Mouse (Mus musculus): ENCODE results near the gene Atf6b.

The Atf6b gene

DNA sequence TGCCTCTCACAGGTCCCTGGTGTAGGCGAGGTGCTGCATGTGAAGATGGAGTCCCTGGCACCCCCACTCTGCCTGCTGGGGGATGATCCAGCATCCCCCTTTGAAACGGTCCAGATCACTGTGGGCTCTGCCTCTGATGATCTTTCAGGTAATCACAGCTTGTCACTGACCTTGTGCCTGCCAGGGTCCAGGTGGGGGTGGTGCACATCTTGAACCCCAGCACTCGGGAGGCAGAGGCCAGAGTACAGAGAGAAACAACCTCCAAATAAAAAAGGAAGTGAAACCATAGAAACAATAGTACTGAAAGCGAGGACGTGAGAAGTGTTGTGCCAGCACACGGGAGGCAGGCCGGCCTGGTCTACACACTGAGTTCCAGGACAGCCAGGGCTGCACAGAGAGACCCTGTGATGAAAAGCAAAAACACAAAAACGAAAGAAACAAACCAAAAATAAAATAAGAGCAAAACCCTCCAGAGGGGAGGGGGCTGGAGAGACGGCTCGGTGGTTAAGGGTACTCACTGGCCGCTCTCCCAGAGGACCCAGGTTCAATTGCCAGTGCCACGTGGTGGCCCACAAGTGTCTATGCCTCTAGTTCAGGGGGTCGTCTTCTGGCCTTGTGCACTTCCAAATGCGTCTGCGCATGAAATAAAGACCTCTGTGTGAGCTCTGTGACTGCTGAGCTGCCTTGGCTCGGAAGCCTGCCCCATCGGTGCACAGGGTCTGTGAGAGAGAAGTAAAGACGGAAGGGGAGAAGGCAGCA lies 2.3 kb downstream of the Atf6b start:
- no peak for DNase-seq

- DNase-seq, result no peak
These were observed 3.8 kb downstream of the Atf6b start for GRCm38 (mm10) chr17:34650781-34651180.

DNA sequence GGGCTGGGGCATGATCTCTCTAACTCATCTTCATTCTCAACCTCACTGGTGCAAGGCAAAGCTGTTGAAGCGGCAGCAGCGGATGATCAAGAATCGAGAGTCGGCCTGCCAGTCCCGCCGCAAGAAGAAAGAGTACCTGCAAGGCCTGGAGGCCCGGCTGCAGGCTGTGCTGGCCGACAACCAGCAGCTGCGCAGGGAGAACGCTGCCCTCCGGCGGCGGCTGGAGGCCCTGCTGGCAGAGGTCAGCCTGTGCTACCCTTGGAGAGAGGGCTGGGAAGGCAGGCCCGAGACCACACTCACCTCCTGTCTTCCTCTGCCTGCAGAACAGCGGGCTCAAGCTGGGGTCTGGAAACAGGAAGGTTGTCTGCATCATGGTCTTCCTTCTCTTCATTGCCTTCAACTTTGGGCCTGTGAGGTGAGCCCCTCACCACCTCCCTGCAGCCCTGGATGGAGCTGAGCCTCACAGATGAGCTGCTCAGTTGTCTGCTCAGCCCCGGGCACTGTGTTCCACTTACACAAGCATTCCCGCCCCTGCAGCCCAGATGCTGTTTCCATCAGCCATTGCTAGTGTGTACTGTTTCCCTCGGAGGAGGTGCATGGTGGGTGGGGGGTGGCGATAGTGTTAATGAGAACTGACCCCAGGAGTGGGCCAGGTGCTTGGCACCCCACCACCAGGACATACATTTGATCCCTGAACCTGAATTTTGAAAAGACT lies 4.7 kb downstream of the Atf6b start:
- DNase-seq, result no peak

- DNase-seq, result no peak
These were observed 5.6 kb downstream of the Atf6b start for GRCm38 (mm10) chr17:34652546-34652945.

- no peak for DNase-seq
These were observed 6.0 kb downstream of the Atf6b start for GRCm38 (mm10) chr17:34652985-34653384.

DNA sequence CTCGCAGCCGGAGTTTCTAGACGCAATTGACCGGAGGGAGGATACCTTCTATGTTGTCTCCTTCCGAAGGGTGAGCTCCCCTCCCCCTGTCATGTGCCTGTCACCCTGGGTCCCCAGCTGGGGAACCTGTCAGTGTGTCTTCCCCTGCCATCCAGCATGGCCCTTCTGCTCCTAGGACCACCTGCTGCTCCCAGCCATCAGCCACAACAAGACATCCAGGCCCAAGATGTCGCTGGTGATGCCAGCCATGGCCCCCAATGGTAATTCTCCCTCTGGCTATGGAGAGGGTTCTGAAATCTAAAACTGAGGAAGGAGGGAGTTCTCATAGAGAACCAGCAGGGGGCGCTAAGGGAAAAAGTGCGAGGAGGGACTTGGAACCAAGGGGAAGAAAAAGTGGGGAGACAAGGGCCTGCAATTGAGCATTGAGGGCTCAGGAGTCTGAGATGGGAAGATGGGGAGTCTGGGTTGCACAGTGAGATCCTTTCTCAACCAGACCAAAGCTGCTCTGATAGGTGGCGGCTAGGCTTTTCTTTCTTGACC lies 6.9 kb downstream of the Atf6b start:
- DNase-seq, result no peak

- no peak for DNase-seq
These were observed 7.4 kb downstream of the Atf6b start for GRCm38 (mm10) chr17:34654392-34654791.

- DNase-seq, result no peak
These were observed 8.2 kb downstream of the Atf6b start for GRCm38 (mm10) chr17:34655160-34655559.

DNA sequence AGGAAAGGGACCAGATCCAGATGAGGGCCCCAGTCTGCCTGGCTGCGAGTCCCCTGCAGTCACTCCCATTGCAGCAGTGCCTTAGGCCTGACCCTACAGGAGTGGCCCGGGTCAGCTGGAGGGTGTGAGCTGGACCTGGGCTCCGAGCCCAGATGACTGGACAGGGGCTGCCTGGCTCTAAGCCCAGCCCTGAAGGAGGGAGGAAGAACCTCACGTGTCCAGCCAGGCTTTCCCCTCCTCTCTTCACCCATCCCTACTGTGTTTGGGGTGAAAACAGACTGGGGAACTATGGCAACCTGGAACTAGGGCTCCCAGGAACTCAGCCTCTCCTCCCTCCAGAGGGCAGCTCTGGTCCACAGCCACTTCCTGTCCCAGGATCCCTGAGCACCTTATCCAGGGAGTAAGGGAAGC lies 8.6 kb downstream of the Atf6b start:
- DNase-seq, result peak; percentile 64

GRCm38 (mm10) chr17:34656666-34657065 lies 9.7 kb downstream of the Atf6b start:
- DNase-seq, result no peak

DNA sequence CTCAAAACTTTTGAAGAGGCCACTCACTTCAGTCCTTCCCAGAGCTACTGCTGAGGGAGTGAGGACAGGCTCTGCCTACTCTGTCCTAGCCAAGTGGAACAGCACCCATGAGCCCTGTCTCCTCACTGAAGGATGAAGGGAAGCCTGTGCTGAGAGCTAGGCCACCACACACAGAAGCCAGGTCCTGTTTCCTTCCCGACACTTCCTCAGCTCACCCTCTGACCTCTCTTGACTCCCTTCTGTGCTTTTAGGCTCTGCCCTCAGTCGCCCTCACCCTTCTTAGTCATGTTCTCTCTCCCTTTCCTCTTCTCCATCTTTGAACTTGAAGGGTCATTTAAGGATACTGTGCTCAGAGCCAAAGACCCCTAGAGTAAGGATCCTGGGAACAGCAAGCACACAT lies 10.3 kb downstream of the Atf6b start:
- DNase-seq, result no peak

DNA sequence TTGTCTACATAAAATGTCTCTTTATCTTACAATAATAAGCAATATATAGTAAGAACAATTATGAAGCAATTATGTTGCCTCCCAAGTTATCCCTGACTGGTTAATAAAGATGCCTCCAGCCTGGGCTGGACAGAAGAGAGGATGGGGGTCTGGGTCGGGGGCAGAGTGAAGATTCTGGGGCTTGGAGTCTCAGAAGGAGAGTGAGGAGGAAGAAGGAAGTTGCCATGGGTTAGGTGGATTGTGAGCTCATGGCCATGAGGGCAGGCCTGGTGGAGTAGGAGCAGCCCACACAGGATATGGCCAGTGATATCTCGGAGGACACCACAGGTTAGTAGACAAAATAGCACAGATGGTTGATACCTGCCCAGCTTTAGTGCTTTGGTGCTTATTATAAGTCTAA lies 11.2 kb downstream of the Atf6b start:
- no peak for DNase-seq

DNA sequence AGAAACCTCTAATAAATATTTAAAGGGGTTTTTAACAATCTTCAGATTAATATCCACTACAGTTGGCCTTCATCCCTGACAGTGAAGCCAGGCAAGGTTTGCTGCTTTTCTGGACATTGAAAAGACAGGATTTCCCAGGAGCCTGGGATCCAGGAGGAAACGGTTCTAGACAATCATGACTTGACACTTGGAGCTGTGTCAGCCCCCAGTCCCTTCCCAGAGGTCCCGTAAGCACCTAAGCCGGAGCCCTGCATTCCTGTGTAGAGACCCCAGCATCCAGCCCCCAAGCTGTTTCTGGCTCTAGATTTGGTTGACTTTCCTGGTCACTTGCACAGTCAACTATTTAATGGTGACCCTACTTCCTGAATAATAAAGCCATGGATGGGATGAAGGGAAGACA lies 11.6 kb downstream of the Atf6b start:
- no peak for DNase-seq

- DNase-seq, result no peak
These were observed 12.4 kb downstream of the Atf6b start for GRCm38 (mm10) chr17:34659181-34659896.

DNA sequence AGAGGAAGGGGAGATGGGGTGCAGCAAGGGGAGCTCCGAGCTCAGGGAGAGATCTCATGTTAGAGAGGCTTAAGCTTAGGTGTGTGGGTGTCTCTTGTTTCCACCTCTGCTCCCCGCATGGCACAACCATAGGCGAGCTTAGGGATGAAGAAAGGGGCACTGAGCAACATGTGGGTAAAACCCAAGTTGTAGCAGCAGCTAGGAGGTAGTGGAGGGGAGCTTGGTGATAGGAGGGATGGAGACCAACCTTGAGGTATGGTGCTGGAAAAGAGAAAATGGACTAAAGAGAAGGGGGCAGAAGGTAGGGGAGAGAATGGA lies 12.9 kb downstream of the Atf6b start:
- no peak for DNase-seq

- no peak for DNase-seq
These were observed 13.4 kb downstream of the Atf6b start for GRCm38 (mm10) chr17:34660259-34660820.

- DNase-seq, result no peak
These were observed 14.2 kb downstream of the Atf6b start for GRCm38 (mm10) chr17:34661121-34661591.

DNA sequence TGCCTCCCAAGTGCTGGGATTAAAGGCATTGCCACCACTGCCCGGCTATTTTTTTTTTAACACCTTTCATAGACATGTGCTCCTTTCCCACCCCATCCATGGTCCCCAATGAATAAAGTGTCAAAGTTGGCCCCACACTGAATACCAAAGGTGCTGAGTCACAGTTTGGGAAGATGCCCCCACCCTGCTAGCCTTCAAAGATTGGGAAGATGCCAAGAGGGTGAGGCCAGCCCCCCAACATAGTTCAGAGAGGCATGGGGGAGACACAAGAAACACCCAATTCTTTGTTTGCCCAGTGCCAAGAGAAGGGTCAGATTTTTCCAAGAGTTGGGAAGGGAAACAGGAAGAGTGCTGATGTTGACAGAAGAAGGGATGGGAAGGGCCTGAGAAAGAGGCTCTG lies 15.5 kb downstream of the Atf6b start:
- no peak for DNase-seq

DNA sequence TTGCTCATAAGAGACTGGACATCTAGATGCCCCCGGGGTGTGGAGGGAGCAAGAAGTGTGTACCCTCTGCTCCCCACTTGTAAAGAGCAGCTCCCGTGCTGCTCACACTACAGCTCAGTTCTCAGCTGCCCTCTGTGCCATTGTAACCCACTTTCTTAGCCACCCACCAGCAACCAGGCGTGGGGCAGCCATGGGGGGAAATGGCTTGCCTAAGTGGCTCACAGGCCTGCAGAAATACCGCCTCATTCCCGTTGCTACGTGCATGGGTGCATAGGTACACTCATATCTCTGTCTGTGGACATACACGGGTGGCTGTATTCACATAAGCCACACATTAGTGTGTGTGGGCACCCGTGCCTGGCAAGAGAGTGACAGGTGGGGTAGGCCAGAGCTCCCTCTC lies 16.0 kb downstream of the Atf6b start:
- DNase-seq, result no peak

- DNase-seq, result no peak
These were observed 16.6 kb downstream of the Atf6b start for GRCm38 (mm10) chr17:34663558-34663957.

DNA sequence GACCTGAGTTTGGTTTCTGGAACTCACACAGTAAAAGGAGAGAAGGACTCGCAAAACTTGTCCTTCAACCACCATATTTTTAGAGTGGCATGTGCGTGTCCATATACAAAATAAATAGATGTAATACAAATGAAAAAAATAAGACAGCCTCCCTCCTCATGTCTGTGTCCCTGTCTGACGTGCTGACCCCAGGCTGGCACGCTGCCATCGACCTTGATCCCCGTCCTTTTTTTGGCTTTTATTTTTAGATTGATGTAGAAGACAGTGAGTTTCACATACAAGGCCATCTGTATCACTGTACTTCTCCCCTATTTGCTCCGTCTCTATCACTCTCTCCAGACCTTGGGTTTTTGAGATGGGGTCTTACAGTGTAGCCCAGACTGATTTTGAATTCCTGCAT lies 17.5 kb downstream of the Atf6b start:
- DNase-seq, result no peak

DNA sequence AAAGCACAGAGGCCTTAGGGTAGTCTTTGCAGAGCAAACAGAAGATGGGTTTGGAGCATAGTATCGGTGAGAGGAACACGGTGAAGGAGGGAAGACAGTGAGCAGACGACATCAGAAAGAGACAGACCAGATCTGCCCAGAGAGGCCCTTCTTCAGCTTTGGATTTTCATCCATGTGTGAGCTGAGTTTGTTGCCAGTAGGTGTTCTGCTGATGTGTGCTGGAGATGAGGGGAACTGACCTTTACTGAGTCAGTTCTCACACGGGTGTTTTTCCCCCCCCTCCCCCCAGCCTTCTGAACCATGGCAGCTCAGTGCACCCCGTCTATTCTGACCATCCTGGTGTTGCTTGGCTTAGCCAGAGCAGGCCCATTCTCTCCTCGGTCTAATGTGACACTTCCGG lies 23.3 kb downstream of the Atf6b start, which contains the start of gene Tnxb:
Gene Tnxb, plus strand, starts transcription at position 301 of the 400 bp plus-strand sequence.
- no peak for DNase-seq

Measured in right cerebral cortex, postnatal 25 days (tissue).